ENCODE assay signal across 8 mouse cellular contexts in genomic region chr6:85333000-85333669, GRCm38 (mm10). TPM values are rescaled to one million over a fixed set of nuclear protein-coding genes. Genes with fewer than 3 reads are reported as not detected.
DNase-seq lines count a peak whose midpoint lies in the region; ATAC-seq and TF ChIP-seq lines count a peak whose summit lies in the region.

Sfxn5 (minus strand) TSS chr6:85333422.

- TF ChIP-seq EP300 in CH12.LX (IDR thresholded peaks at IDR 0.05; ENCODE audit: low read length) = no peak

- H3K4me3 ChIP-seq in CH12.LX (replicated peaks in 1 of 3; ENCODE audit: low read depth in 2 of 3, low read length in 2 of 3, poor library complexity in 1 of 3) = peak within 1 kb of the TSS; percentile 69 to 97 (median 78)
- H3K4me3 ChIP-seq in forebrain, embryonic 11.5 days (ENCODE audit: low read depth, low read length) = peak within 1 kb of the TSS; percentile 58
- H3K4me3 ChIP-seq in heart, embryonic 16.5 days (ENCODE audit: low read length) = peak within 1 kb of the TSS; percentile 83
- H3K4me3 ChIP-seq in liver, embryonic 15.5 days (replicated peaks) = peak within 1 kb of the TSS; percentile 67
- H3K4me3 ChIP-seq in neural tube, embryonic 12.5 days = peak within 1 kb of the TSS; percentile 61

- H3K4me2 ChIP-seq in CH12.LX (ENCODE audit: insufficient read depth, low read depth, poor library complexity, severe bottlenecking) = peak within 1 kb of the TSS; percentile 83
- H3K4me2 ChIP-seq in forebrain, embryonic 11.5 days (ENCODE audit: low read depth, low read length, severe bottlenecking) = peak within 1 kb of the TSS; percentile 78
- peak within 1 kb of the TSS; percentile 99 for H3K4me2 ChIP-seq in heart, embryonic 16.5 days (ENCODE audit: low read depth, low read length)
- H3K4me2 ChIP-seq in liver, embryonic 15.5 days = peak within 1 kb of the TSS; percentile 94
- H3K4me2 ChIP-seq in neural tube, embryonic 12.5 days (replicated peaks) = peak within 1 kb of the TSS; percentile 97

- under 1% methylated on average over 49 of the region's 49 CpGs for WGBS in forebrain, embryonic 11.5 days
- under 1% methylated on average over 49 of the region's 49 CpGs for WGBS in heart, embryonic 16.5 days
- WGBS in liver, embryonic 15.5 days (ENCODE audit: insufficient replicate concordance) = under 1% methylated on average over 49 of the region's 49 CpGs
- under 1% methylated on average over 49 of the region's 49 CpGs for WGBS in neural tube, embryonic 12.5 days

- H3K4me1 ChIP-seq in CH12.LX (ENCODE audit: control insufficient read depth in 1 of 2, insufficient read depth in 2 of 2) = peaks cover 0 to 10% of the 10 kb centered on the region in 2 experiments; a peak in 2 of 4 replicates
- 0 out of 2 replicates have a peak, but pooled peaks cover 3% of the 10 kb centered on the region for H3K4me1 ChIP-seq in forebrain, embryonic 11.5 days (replicated peaks; ENCODE audit: control insufficient read depth, insufficient read depth, low read length)
- H3K4me1 ChIP-seq in heart, embryonic 16.5 days (ENCODE audit: control insufficient read depth, insufficient read depth, low read length) = peaks cover 7% of the 10 kb centered on the region
- H3K4me1 ChIP-seq in liver, embryonic 15.5 days (replicated peaks) = peaks cover 23% of the 10 kb centered on the region
- H3K4me1 ChIP-seq in neural tube, embryonic 12.5 days = peaks cover 11% of the 10 kb centered on the region

- in situ Hi-C loops in CH12.LX (cut with MboI; ENCODE audit: low pct_ligation_motif_present, low pct_unique_long_range_greater_than_20kb, low sequenced_read_pairs) = no loop called here

- no peaks in the 10 kb centered on the region for H3K36me3 ChIP-seq in CH12.LX (replicated peaks in 1 of 2; ENCODE audit: control insufficient read depth in 1 of 2, insufficient read depth in 1 of 2, low read length in 1 of 2)
- no peaks in the 10 kb centered on the region for H3K36me3 ChIP-seq in forebrain, embryonic 11.5 days (ENCODE audit: control insufficient read depth, insufficient read depth, low read length)
- H3K36me3 ChIP-seq in heart, embryonic 16.5 days (ENCODE audit: control insufficient read depth, insufficient read depth) = peaks cover 14% of the 10 kb centered on the region
- no peaks in the 10 kb centered on the region for H3K36me3 ChIP-seq in liver, embryonic 15.5 days (replicated peaks)
- H3K36me3 ChIP-seq in neural tube, embryonic 12.5 days = no peaks in the 10 kb centered on the region

- DNase-seq in CH12.LX (ENCODE audit: extremely low read depth) = peak; percentile 89
- peak; percentile 88 for DNase-seq in c-Kit-positive CD71-positive TER-119-negative erythroid progenitor cells, embryonic 14.5 days (ENCODE audit: low read depth)
- DNase-seq in forebrain, embryonic 11.5 days (ENCODE audit: low spot score) = peak; percentile 96
- peak; percentile 96 to 98 for DNase-seq in kidney, postnatal 36 days
- peak; percentile 97 for DNase-seq in telencephalon, adult 2 months (ENCODE audit: low read depth, low spot score)

- no peak for TF ChIP-seq CTCF in CH12.LX (conservative IDR thresholded peaks at IDR 0.05 in 1 of 2, IDR thresholded peaks at IDR 0.05 in 1 of 2; ENCODE audit: low read depth in 2 of 2, low read length in 2 of 2)

- peak within 1 kb of the TSS; percentile 94 for H3K9ac ChIP-seq in CH12.LX (ENCODE audit: insufficient read depth, low read depth)
- peak within 1 kb of the TSS; percentile 79 for H3K9ac ChIP-seq in forebrain, embryonic 11.5 days (ENCODE audit: low read length)
- H3K9ac ChIP-seq in heart, embryonic 16.5 days (ENCODE audit: low read length) = peak within 1 kb of the TSS; percentile 83
- peak within 1 kb of the TSS; percentile 55 for H3K9ac ChIP-seq in liver, embryonic 15.5 days
- H3K9ac ChIP-seq in neural tube, embryonic 12.5 days = peak within 1 kb of the TSS; percentile 65

- peaks cover 43% of the 10 kb centered on the region for H3K27me3 ChIP-seq in CH12.LX (replicated peaks)
- no peaks in the 10 kb centered on the region for H3K27me3 ChIP-seq in forebrain, embryonic 11.5 days (ENCODE audit: control insufficient read depth, insufficient read depth, low read length)
- H3K27me3 ChIP-seq in heart, embryonic 16.5 days (ENCODE audit: control insufficient read depth, insufficient read depth, low read length) = no peaks in the 10 kb centered on the region; the same call in 1 of the 2 replicates
- H3K27me3 ChIP-seq in liver, embryonic 15.5 days = peaks cover 30% of the 10 kb centered on the region
- peaks cover 20% of the 10 kb centered on the region for H3K27me3 ChIP-seq in neural tube, embryonic 12.5 days (replicated peaks)

- no peak for TF ChIP-seq RAD21 in CH12.LX (IDR thresholded peaks at IDR 0.05; ENCODE audit: low read depth, low read length)

- no peaks in the 10 kb centered on the region for H3K79me2 ChIP-seq in CH12.LX (replicated peaks; ENCODE audit: control insufficient read depth, extremely low read depth, insufficient read depth, poor library complexity, severe bottlenecking)

- no peak within 1 kb of the TSS for H3K27ac ChIP-seq in CH12.LX (ENCODE audit: insufficient read depth, low read depth)
- H3K27ac ChIP-seq in forebrain, embryonic 11.5 days (ENCODE audit: low read depth, low read length) = peak within 1 kb of the TSS; percentile 87
- peak within 1 kb of the TSS; percentile 95 for H3K27ac ChIP-seq in heart, embryonic 16.5 days (ENCODE audit: low read length)
- H3K27ac ChIP-seq in liver, embryonic 15.5 days (replicated peaks) = peak within 1 kb of the TSS; percentile 78
- peak within 1 kb of the TSS; percentile 72 for H3K27ac ChIP-seq in neural tube, embryonic 12.5 days

- dilution Hi-C loops in CH12.LX (cut with MboI; ENCODE audit: extremely low pct_ligation_motif_present, extremely low pct_unique_long_range_greater_than_20kb, low sequenced_read_pairs) = no loop called here

- TF ChIP-seq POLR2A in CH12.LX (IDR thresholded peaks at IDR 0.05; ENCODE audit: low read depth, low read length) = peak; percentile 47; the same call in 1 of the 2 replicates

- H3K9me3 ChIP-seq in CH12.LX (replicated peaks; ENCODE audit: low read length) = no peaks in the 10 kb centered on the region
- H3K9me3 ChIP-seq in forebrain, embryonic 11.5 days (ENCODE audit: control insufficient read depth, low read length) = no peaks in the 10 kb centered on the region
- H3K9me3 ChIP-seq in heart, embryonic 16.5 days (replicated peaks; ENCODE audit: control insufficient read depth, low read length) = no peaks in the 10 kb centered on the region
- no peaks in the 10 kb centered on the region for H3K9me3 ChIP-seq in liver, embryonic 15.5 days (replicated peaks)
- no peaks in the 10 kb centered on the region for H3K9me3 ChIP-seq in neural tube, embryonic 12.5 days

- peak; percentile 98 for ATAC-seq in forebrain, embryonic 11.5 days (replicated peaks; ENCODE audit: low FRiP score)
- peak; percentile 97 for ATAC-seq in heart, embryonic 16.5 days (replicated peaks; ENCODE audit: extremely low read depth, insufficient read depth, low FRiP score)
- ATAC-seq in liver, embryonic 15.5 days (ENCODE audit: insufficient read depth) = peak; percentile 93
- peak; percentile 98 for ATAC-seq in neural tube, embryonic 12.5 days (ENCODE audit: low FRiP score, low read depth)

TF ChIP-seq in CH12.LX, 34 proteins besides CTCF, POLR2A, EP300 and RAD21:
- TF ChIP-seq TCF12 (IDR thresholded peaks at IDR 0.05; ENCODE audit: low read depth, low read length) (peak; percentile 20), GABPA (IDR thresholded peaks at IDR 0.05; ENCODE audit: insufficient replicate concordance, low read depth, low read length) (peak; percentile 35; the same call in 1 of the 2 replicates), PAX5 (IDR thresholded peaks at IDR 0.05; ENCODE audit: low read length) (no peak), MAX (IDR thresholded peaks at IDR 0.05; ENCODE audit: low read length) (no peak), TBP (conservative IDR thresholded peaks at IDR 0.05; ENCODE audit: low read depth, low read length) (no peak), JUN (IDR thresholded peaks at IDR 0.05; ENCODE audit: insufficient read depth, low read depth, low read length) (no peak), NELFE (IDR thresholded peaks at IDR 0.05; ENCODE audit: low read depth, low read length) (0 out of 2 replicates have a peak, but pooled peaks have one; percentile 16), USF2 (conservative IDR thresholded peaks at IDR 0.05; ENCODE audit: low read depth, low read length) (no peak), NRF1 (IDR thresholded peaks at IDR 0.05; ENCODE audit: low read depth, low read length) (peak; percentile 67), HCFC1 (IDR thresholded peaks at IDR 0.05; ENCODE audit: low read depth, low read length) (peak; percentile 98), ZMIZ1 (IDR thresholded peaks at IDR 0.05; ENCODE audit: low read depth, low read length) (no peak), UBTF (IDR thresholded peaks at IDR 0.05; ENCODE audit: low read depth, low read length) (no peak), BHLHE40 (IDR thresholded peaks at IDR 0.05; ENCODE audit: low read depth, low read length) (no peak), IRF4 (IDR thresholded peaks at IDR 0.05; ENCODE audit: low read depth, low read length) (peak; percentile 36; the same call in 1 of the 2 replicates), MAFK (IDR thresholded peaks at IDR 0.05; ENCODE audit: insufficient replicate concordance, low read length) (no peak), ELF1 (IDR thresholded peaks at IDR 0.05; ENCODE audit: low read depth, low read length) (peak; percentile 66), KAT2A (IDR thresholded peaks at IDR 0.05; ENCODE audit: insufficient replicate concordance, low read length) (peak; percentile 93; the same call in 1 of the 2 replicates), CHD2 (IDR thresholded peaks at IDR 0.05; ENCODE audit: low read length) (peak; percentile 84), MXI1 (IDR thresholded peaks at IDR 0.05; ENCODE audit: low read depth, low read length) (peak; percentile 15), USF1 (IDR thresholded peaks at IDR 0.05; ENCODE audit: low read depth, low read length) (no peak), MAZ (IDR thresholded peaks at IDR 0.05; ENCODE audit: low read depth, low read length) (no peak), ETS1 (conservative IDR thresholded peaks at IDR 0.05; ENCODE audit: low read depth, low read length) (no peak), MYC (IDR thresholded peaks at IDR 0.05; ENCODE audit: low read depth, low read length) (no peak), ZKSCAN1 (IDR thresholded peaks at IDR 0.05; ENCODE audit: borderline replicate concordance, low read depth, low read length) (no peak)

RNA-seq across cellular contexts. Expression of gene Sfxn5, which starts in this region (rescaled TPM):
- total RNA-seq in CH12.LX (2012; rRNA removed) (0.55 and 0.63 TPM in 2 replicates), CH12.LX (2014; rRNA removed) (0.66 and 0.88 TPM in 2 replicates)
- 0.93 and 1.4 TPM in 2 replicates for polyA plus RNA-seq in CH12.LX (2012; ENCODE audit: insufficient read length, low read depth)
- 12.5 and 13.8 TPM in 2 replicates for polyA plus RNA-seq in forebrain, embryonic 11.5 days (2014; fragmentation: Nextera tagmentation; extraction: Ambion mirVana)
- polyA plus RNA-seq in heart, embryonic 16.5 days (2015; fragmentation: Nextera tagmentation; extraction: Ambion mirVana) = 3.2 and 4.9 TPM in 2 replicates
- polyA plus RNA-seq in liver, embryonic 15.5 days (2015; fragmentation: Nextera tagmentation; extraction: Ambion mirVana) = 1.6 and 1.9 TPM in 2 replicates
- polyA plus RNA-seq in neural tube, embryonic 12.5 days (2016; fragmentation: Nextera tagmentation; extraction: Ambion mirVana) = 9.1 and 11.7 TPM in 2 replicates
